Mouse (Mus musculus) embryonic facial prominence, embryonic 11.5 days (tissue): ENCODE measurements around the gene Rbpj. TPM values are rescaled to one million over a fixed set of nuclear protein-coding genes. Genes with fewer than 3 reads are reported as not detected.
A peak's percentile ranks its signal among the peaks of the same experiment; 100 is the strongest.

Experiments used
- ATAC-seq: fragments of 200-750 bp; cut with Nextera tagmentation; replicated peaks from 2 replicates; pipeline ENCODE4 v1.8.0; 2017; ENCODE audit warnings: low read depth; ENCODE audit not compliant: insufficient number of reproducible peaks, low FRiP score, low TSS enrichment
- DNase-seq: peaks from one replicate; pipeline ENCODE4 v3.0.0-alpha.2; 2015; ENCODE audit warnings: low spot score
- H3K27ac ChIP-seq: fragments of 300-500 bp; sonication (generic); replicated peaks from 2 replicates; pipeline ENCODE4 v1.5.1; 2014; ENCODE audit warnings: mild to moderate bottlenecking, low read depth, low read length, control low read depth
- H3K27me3 ChIP-seq: fragments of 300-500 bp; sonication (generic); 2 replicates; pipeline ENCODE4 v1.6.1; 2014; ENCODE audit warnings: mild to moderate bottlenecking, low read length, moderate library complexity, mixed read lengths; ENCODE audit not compliant: control insufficient read depth, insufficient read depth
- H3K36me3 ChIP-seq: fragments of 300-500 bp; sonication (generic); replicated peaks from 2 replicates; pipeline ENCODE4 v1.6.1; 2014; ENCODE audit warnings: low read depth, mild to moderate bottlenecking, low read length, moderate library complexity, mixed read lengths; ENCODE audit not compliant: control insufficient read depth, insufficient read depth
- H3K4me1 ChIP-seq: fragments of 300-500 bp; sonication (generic); 2 replicates; pipeline ENCODE4 v1.6.1; 2014; ENCODE audit warnings: low read length, mixed read lengths; ENCODE audit not compliant: control insufficient read depth, insufficient read depth
- H3K4me2 ChIP-seq: fragments of 300-500 bp; sonication (generic); 2 replicates; pipeline ENCODE4 v1.6.1; 2014; ENCODE audit warnings: low read depth, mild to moderate bottlenecking, control low read depth, low read length, moderate library complexity
- H3K4me3 ChIP-seq: fragments of 300-500 bp; sonication (generic); 2 replicates; pipeline ENCODE4 v1.5.1; 2014; ENCODE audit warnings: low read depth, low read length, control low read depth
- H3K9ac ChIP-seq: fragments of 300-500 bp; sonication (generic); replicated peaks from 2 replicates; pipeline ENCODE4 v1.6.1; 2014; ENCODE audit warnings: mild to moderate bottlenecking, control low read depth, low read length
- H3K9me3 ChIP-seq: fragments of 300-500 bp; sonication (generic); replicated peaks from 2 replicates; pipeline ENCODE4 v1.6.1; 2016; ENCODE audit warnings: mild to moderate bottlenecking, low read length, inconsistent platforms, mixed read lengths; ENCODE audit not compliant: control insufficient read depth
- WGBS: fragments of 180-500 bp; shearing (Covaris S2); extraction: QIAGEN DNeasy Blood & Tissue Kit; methylation state at CpG from one replicate; pipeline ENCODE4 v1.1.7; 2014; 5-methylcytosine and 5-hydroxymethylcytosine counted together
- polyA plus RNA-seq: library from polyadenylated mRNA; unstranded; fragments of >200 nt; fragmentation: Nextera tagmentation; extraction: Ambion mirVana; gene quantifications from 2 replicates; pipeline ENCODE4 v1.2.1, GENCODE M21; 2014

Rbpj gene
- polyA plus RNA-seq, 1 experiment from 2014 or later: 68.5 TPM

DNA sequence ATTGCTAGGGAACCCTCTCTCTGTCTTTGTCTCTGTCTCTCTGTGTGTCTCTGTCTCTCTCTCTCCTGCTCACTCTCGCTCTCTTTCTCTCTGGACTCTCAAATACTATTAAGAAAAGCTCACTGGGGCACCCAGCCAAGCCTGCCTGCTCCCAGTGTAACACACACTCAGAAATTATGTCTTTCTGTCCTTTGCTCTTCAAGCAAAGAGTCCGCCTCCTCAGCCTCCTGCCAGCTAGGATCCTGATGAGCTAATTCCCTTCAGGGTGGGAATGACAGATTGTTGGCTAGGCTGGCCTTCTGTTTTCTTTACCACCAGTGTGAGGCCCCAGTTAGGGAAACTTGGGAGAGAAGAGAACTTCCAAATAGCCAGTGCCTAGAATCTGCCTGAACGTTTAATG lies 57.1 kb downstream of the Rbpj start:
- Histone ChIP-seq H3K27me3 (no peaks in the 10 kb centered on the region), H3K4me3 (no peak overlapping the region), H3K27ac (no peak overlapping the region), H3K9me3 (no peaks in the 10 kb centered on the region), H3K36me3 (no peaks in the 10 kb centered on the region), H3K4me2 (no peak overlapping the region), H3K4me1 (no peaks in the 10 kb centered on the region), H3K9ac (no peak overlapping the region)
- DNase-seq (no peak), ATAC-seq (no peak)
- 67% methylated on average over 3 of the region's 3 CpGs for WGBS

DNA sequence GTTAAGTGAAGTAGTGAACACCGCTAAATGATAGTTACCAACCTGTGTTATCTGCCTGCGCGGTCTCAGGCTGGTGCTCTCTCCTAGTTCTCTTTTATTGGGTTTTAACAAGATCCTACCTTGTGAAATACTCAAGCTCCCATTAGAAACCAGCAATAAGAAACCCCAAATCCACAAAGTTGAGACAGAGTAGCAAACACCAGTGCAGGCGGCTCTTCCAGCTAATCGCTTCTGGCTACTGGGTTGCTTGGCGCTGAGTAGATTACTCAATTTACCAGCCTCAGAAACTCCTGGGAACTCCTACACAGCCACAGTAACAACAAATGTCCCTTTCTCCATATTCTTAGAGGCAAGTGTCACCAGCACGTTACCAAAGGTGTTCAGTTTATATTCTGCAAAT lies 58.2 kb downstream of the Rbpj start:
- H3K9me3 ChIP-seq: no peaks in the 10 kb centered on the region
- H3K27ac ChIP-seq: no peak overlapping the region
- no peak overlapping the region for H3K4me2 ChIP-seq
- ATAC-seq (no peak), DNase-seq (no peak)
- H3K4me1 ChIP-seq: no peaks in the 10 kb centered on the region
- H3K9ac ChIP-seq: no peak overlapping the region
- H3K36me3 ChIP-seq: no peaks in the 10 kb centered on the region
- H3K27me3 ChIP-seq: no peaks in the 10 kb centered on the region
- 92% methylated on average over 7 of the region's 7 CpGs for WGBS
- H3K4me3 ChIP-seq: no peak overlapping the region

DNA sequence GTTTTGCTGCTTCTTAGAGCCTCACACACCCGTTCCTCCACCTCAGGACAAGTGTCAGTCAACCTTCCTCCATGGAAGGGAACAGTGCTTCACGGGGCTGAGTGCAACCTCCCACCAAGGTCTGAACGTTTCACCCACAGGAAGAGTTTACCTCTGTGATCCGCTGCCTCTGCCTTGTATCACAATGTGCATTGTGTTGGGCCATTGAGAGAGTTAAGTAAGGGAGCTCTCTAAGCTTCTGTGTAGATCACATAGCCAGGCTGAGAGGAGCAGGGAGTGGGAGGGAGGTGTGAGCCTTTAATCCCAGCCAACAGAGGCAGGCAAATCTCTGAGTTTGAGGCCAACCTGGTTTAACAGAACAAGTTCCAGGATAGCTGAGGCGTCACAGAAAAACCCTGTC lies 58.9 kb downstream of the Rbpj start:
- H3K9me3 ChIP-seq: no peaks in the 10 kb centered on the region
- H3K27ac ChIP-seq: no peak overlapping the region
- no peak overlapping the region for H3K9ac ChIP-seq
- 68% methylated on average over 5 of the region's 5 CpGs for WGBS
- no peaks in the 10 kb centered on the region for H3K27me3 ChIP-seq
- no peak overlapping the region for H3K4me3 ChIP-seq
- no peaks in the 10 kb centered on the region for H3K4me1 ChIP-seq
- H3K36me3 ChIP-seq: no peaks in the 10 kb centered on the region
- ATAC-seq (no peak), DNase-seq (no peak)
- H3K4me2 ChIP-seq: no peak overlapping the region

DNA sequence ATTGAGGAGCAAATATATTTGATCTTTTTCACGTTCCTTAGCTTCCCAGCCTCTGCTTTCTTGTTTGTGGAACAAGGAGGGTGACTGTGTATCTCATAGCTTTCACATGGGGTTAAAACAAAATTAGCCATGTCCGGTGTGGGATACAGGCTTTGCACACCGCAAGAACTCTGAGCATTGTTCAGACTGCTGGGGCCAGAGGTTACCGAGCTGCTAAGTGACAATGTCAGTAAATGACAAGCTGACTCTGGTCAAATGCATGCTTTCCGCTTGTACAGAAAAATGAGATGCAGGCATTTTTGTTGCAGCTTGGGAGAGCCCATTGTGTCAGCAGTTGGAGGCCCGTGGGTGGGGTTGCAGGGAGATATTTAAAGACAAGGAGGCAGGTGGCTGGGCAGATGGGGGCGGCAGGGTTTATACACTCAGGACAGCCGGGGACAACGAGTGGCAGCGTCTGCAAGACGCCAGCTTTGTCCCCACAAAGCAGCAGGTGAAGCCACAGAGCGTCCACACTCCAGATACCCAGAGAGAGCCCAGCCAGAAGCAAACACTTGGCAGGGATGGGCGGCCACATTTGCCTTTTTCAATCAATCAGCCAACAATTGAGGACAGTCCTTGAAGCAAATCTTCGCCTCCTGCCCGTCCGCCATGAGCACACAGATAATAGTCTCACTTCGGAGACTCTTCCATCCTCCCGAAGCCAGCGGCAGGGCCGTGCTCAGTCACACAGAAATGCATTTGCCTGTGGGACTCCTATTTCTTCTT lies 59.5 kb downstream of the Rbpj start:
- no peaks in the 10 kb centered on the region for H3K4me1 ChIP-seq
- no peak overlapping the region for H3K27ac ChIP-seq
- H3K9me3 ChIP-seq: no peaks in the 10 kb centered on the region
- H3K4me2 ChIP-seq: no peak overlapping the region
- H3K9ac ChIP-seq: 0 out of 2 replicates have a peak overlapping the region, but pooled peaks have one; percentile 13
- DNase-seq: no peak
- H3K27me3 ChIP-seq: no peaks in the 10 kb centered on the region
- 54% methylated on average over 20 of the region's 20 CpGs for WGBS
- H3K36me3 ChIP-seq: no peaks in the 10 kb centered on the region
- ATAC-seq: peak; percentile 72
- no peak overlapping the region for H3K4me3 ChIP-seq

DNA sequence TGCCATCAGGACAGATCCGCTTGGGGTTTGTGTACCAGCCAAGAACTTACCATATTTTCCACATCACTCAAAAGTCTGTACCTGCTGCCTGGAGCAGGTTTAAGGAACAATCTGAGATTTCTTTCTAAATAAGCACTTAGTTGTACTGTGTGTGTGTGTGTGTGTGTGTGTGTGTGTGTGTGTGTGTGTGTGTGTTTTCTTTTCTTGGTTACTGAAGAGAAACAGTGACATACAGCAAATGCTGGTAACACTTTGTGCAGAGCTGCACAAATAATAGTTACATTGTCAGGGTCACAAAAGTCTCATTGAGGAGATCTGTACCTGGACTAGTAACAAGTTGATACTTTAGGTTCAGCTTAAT lies 60.1 kb downstream of the Rbpj start:
- Histone ChIP-seq H3K4me1 (no peaks in the 10 kb centered on the region), H3K27me3 (no peaks in the 10 kb centered on the region), H3K27ac (no peak overlapping the region), H3K9ac (no peak overlapping the region), H3K4me3 (no peak overlapping the region), H3K4me2 (no peak overlapping the region), H3K9me3 (no peaks in the 10 kb centered on the region), H3K36me3 (no peaks in the 10 kb centered on the region)
- WGBS: 78% methylated on average over 1 of the region's 1 CpGs
- ATAC-seq (no peak), DNase-seq (no peak)

DNA sequence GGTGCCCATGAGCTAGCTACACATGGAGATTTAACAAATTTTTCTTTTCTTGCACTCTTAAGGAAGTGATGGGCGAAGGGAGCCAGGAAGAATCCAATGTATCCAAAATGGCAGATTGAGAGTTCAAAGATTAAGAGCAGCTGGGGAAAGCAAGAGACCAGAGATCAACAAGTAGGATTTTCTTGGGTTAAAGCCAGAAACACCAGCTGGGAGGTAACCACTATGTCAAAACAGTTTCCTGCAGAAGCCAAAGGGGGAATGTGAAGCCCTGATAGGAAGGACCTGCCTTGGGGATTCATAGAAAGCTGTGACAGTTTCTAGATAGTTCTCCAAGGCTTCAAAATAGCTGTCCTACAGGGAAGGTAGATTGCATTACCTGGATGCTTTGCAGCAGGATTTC lies 63.9 kb downstream of the Rbpj start:
- Histone ChIP-seq H3K4me2 (no peak overlapping the region), H3K4me3 (no peak overlapping the region), H3K27me3 (no peaks in the 10 kb centered on the region), H3K9me3 (no peaks in the 10 kb centered on the region), H3K36me3 (no peaks in the 10 kb centered on the region), H3K4me1 (no peaks in the 10 kb centered on the region), H3K9ac (no peak overlapping the region), H3K27ac (no peak overlapping the region)
- ATAC-seq (no peak), DNase-seq (no peak)
- 82% methylated on average over 1 of the region's 1 CpGs for WGBS

DNA sequence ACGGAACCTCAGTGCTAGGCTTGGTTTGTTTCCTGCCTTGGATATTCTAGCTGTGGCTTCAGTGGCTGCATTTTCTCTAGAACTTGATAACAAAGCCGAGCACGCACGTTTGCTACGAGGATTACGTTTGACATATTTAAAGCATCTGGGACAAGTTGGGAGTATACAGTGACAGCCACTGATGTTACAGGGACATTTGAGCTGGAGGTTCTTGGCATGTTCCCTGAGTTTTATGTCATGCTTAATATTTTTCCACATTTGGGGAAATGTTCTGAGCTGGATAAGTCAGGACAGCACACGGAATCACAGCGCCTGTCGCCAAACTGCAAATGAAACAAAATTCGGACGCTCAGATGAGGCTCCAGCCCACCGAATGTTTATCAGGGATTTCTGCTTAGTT lies 69.1 kb downstream of the Rbpj start:
- Histone ChIP-seq H3K27me3 (no peaks in the 10 kb centered on the region), H3K9ac (no peak overlapping the region), H3K4me1 (no peaks in the 10 kb centered on the region), H3K4me3 (no peak overlapping the region), H3K9me3 (no peaks in the 10 kb centered on the region), H3K36me3 (no peaks in the 10 kb centered on the region), H3K27ac (no peak overlapping the region), H3K4me2 (no peak overlapping the region)
- no peak for ATAC-seq
- no peak for DNase-seq
- 76% methylated on average over 12 of the region's 12 CpGs for WGBS

DNA sequence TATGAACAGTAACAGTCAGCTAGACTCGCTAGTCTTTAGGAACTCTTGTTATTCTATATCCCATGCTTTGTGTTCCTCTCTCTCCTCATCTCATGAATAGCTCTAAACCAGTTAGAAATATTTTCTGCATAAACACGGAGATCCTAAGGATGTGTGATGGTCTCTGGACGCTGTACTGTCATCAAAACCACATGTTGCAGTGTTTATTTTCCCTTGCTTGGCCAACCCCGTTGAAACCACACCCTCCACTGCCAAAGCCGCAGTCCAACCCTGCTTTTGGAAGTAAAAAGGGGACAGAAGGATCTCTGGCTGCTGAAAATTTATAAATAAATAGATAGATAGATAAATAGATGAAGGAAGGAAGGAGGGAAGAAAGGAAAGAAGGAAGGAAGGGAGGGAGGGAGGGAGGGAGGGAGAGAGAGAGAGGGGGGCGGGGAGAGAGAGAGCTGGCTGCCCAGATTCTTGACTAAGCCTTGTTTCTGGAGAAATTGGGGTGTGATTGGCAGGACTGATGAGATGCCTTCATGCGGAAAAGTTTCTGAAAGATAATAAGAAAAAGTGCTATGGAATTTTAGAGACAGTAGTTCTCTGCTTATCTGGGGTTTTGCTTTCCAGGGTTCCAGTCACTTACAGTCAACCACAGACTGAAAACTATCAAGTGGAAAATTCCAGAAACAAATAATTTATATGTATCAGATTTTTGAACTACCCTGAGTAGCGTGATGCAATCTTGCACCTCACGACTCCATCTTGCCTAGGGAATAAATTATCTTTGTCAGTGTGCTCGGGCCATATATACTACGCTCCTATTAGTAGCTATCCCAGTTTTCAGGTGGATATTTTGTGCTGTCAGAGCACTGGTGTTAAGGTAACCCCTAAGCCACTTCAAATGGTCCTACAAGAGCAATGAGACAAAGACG lies 70.9 kb downstream of the Rbpj start:
- ATAC-seq (no peak), DNase-seq (peak; percentile 39)
- Histone ChIP-seq H3K9me3 (no peaks in the 10 kb centered on the region), H3K36me3 (no peaks in the 10 kb centered on the region), H3K4me1 (no peaks in the 10 kb centered on the region), H3K27me3 (no peaks in the 10 kb centered on the region), H3K9ac (no peak overlapping the region), H3K27ac (no peak overlapping the region), H3K4me3 (no peak overlapping the region), H3K4me2 (no peak overlapping the region)
- 63% methylated on average over 12 of the region's 12 CpGs for WGBS
